Mouse (Mus musculus) intestine, embryonic 15.5 days (tissue): Measurements from ENCODE around the gene Nf2. TPM values are rescaled to one million over a fixed set of nuclear protein-coding genes. Genes with fewer than 3 reads are reported as not detected.

Experiments
- ATAC-seq: fragments of 200-750 bp; cut with Nextera tagmentation; 2 replicates; pipeline ENCODE4 v1.8.0; 2017; ENCODE audit warnings: moderate TSS enrichment, moderate library complexity
- H3K27ac ChIP-seq: fragments of 300-500 bp; sonication (generic); 2 replicates; pipeline ENCODE4 v1.5.1; 2015; ENCODE audit warnings: mild to moderate bottlenecking, inconsistent platforms
- H3K27me3 ChIP-seq: fragments of 300-500 bp; sonication (generic); replicated peaks from 2 replicates; pipeline ENCODE4 v1.6.1; 2015; ENCODE audit warnings: inconsistent platforms
- H3K36me3 ChIP-seq: fragments of 300-500 bp; sonication (generic); 2 replicates; pipeline ENCODE4 v1.6.1; 2015; ENCODE audit warnings: inconsistent platforms
- H3K4me1 ChIP-seq: fragments of 300-500 bp; sonication (generic); replicated peaks from 2 replicates; pipeline ENCODE4 v1.6.1; 2015; ENCODE audit warnings: inconsistent platforms
- H3K4me2 ChIP-seq: fragments of 300-500 bp; sonication (generic); replicated peaks from 2 replicates; pipeline ENCODE4 v1.6.1; 2015; ENCODE audit warnings: mild to moderate bottlenecking, inconsistent platforms
- H3K4me3 ChIP-seq: fragments of 300-500 bp; sonication (generic); replicated peaks from 2 replicates; pipeline ENCODE4 v1.5.1; 2015; ENCODE audit warnings: inconsistent platforms
- H3K9ac ChIP-seq: fragments of 300-500 bp; sonication (generic); 2 replicates; pipeline ENCODE4 v1.6.1; 2015; ENCODE audit warnings: inconsistent platforms
- H3K9me3 ChIP-seq: fragments of 300-500 bp; sonication (generic); 2 replicates; pipeline ENCODE4 v1.6.1; 2016; ENCODE audit warnings: inconsistent platforms
- WGBS: fragments of 180-500 bp; shearing (Covaris S2); methylation state at CpG from one replicate; pipeline ENCODE4 v1.1.7; 2015; 5-methylcytosine and 5-hydroxymethylcytosine counted together
- polyA plus RNA-seq: library from polyadenylated mRNA; unstranded; fragments of >200 nt; fragmentation: Nextera tagmentation; extraction: Ambion mirVana; gene quantifications from 2 replicates; pipeline ENCODE4 v1.2.1, GENCODE M21; 2015

The Nf2 gene
- polyA plus RNA-seq, 1 experiment from 2014 or later = 42.1 TPM

DNA sequence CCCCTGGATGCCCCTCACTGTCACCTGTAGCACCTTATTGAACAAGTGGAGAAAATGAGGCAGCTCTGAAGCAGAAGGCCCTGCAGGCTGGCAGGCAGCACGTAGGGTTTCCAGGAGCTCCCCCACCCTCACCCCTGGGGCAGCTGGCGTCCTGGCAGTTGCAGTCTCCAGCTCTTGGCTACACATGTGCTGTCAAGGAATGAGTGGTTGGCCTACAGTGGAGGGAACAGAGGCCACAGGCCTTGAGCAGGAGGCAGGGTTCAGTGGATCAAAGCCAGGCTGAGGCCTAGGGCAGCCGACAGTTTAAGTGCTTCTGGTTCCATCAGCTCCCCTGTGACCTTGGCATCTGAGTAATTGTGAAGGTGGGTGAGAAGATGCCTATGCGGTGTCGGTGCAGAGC lies 118.4 kb downstream of the Nf2 start:
- Histone ChIP-seq H3K27ac (no peak overlapping the region), H3K4me3 (no peak overlapping the region), H3K27me3 (no peaks in the 10 kb centered on the region), H3K9me3 (no peaks in the 10 kb centered on the region), H3K9ac (no peak overlapping the region), H3K4me1 (0 out of 2 replicates have a peak, but pooled peaks cover 4% of the 10 kb centered on the region), H3K36me3 (no peaks in the 10 kb centered on the region), H3K4me2 (no peak overlapping the region)
- no peak for ATAC-seq
- WGBS = 69% methylated on average over 5 of the region's 5 CpGs

DNA sequence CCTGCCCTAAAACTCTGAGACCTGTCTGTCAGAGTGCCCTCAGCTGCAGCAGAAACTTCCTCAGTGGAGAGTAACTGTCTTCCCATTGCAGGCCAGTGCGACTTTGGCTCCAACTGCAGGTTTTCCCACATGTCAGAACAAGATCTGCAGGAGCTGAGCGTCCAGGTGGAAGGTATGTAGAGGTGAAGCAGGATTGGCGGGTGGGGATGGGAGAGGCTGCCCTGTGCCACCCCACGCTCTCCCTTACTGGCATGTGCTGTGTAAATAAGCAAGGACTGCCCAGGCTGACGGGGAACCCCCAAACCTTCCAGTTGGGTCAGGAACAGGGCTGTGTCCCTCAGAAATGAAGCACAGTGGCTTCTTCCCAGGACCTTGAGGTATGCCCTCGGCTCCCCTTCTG lies 119.2 kb downstream of the Nf2 start:
- H3K27me3 ChIP-seq = no peaks in the 10 kb centered on the region
- H3K4me2 ChIP-seq = no peak overlapping the region
- no peaks in the 10 kb centered on the region for H3K9me3 ChIP-seq
- no peak overlapping the region for H3K27ac ChIP-seq
- H3K36me3 ChIP-seq = no peaks in the 10 kb centered on the region
- 68% methylated on average over 6 of the region's 6 CpGs for WGBS
- H3K9ac ChIP-seq = no peak overlapping the region
- 0 out of 2 replicates have a peak, but pooled peaks cover 4% of the 10 kb centered on the region for H3K4me1 ChIP-seq
- no peak overlapping the region for H3K4me3 ChIP-seq
- ATAC-seq = peak; percentile 61; the same call in 1 of the 2 replicates

DNA sequence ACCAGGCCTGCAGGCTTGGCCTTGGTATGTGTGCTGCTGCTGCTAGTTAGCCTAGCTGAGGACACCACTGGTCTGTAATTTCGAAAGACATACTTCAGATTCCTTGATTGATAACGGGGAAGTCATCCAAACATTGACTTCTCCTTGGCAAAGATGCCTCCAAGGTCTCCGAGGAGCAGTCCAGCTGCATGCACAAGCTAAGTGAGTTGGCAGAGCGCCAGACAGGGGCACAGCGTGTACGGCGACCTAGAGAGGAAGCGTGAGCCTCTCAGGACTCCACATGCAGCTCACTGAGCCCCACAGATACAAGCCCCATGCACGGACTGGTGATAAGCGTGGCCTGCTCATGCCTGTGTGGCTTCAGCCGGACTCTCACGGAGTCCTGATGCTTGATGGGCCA lies 119.7 kb downstream of the Nf2 start:
- 38% methylated on average over 12 of the region's 12 CpGs for WGBS
- Histone ChIP-seq H3K9ac (no peak overlapping the region), H3K27ac (no peak overlapping the region)

DNA sequence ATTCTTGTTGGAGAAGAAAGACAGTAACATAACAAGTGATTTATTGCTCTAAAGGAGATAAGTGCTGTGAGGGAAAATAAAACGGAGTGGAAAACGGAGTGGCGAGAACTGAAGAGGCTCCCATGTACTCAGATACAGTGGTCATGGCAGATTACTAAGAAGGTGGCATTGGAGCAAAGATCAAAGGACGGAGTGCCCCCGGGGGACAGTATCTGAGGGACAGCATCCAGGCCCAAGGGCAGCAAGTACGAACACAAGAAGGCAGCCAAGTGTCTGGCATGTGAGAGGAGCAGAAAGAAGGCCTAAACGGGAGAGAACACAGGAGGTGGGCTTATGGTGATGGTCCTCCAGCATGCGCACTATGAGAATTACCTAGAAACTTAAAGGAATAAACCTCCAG lies 127.6 kb downstream of the Nf2 start:
- 71% methylated on average over 8 of the region's 8 CpGs for WGBS
- Histone ChIP-seq H3K4me3 (no peak overlapping the region), H3K27ac (no peak overlapping the region), H3K9ac (no peak overlapping the region), H3K4me1 (no peaks in the 10 kb centered on the region), H3K4me2 (no peak overlapping the region), H3K9me3 (no peaks in the 10 kb centered on the region), H3K36me3 (0 out of 2 replicates have a peak, but pooled peaks cover 4% of the 10 kb centered on the region), H3K27me3 (no peaks in the 10 kb centered on the region)
- ATAC-seq = no peak

More for the DNA sequence above, 119.7 kb downstream of the Nf2 start:
- ATAC-seq = no peak
- Histone ChIP-seq H3K4me1 (0 out of 2 replicates have a peak, but pooled peaks cover 4% of the 10 kb centered on the region), H3K36me3 (no peaks in the 10 kb centered on the region), H3K9me3 (no peaks in the 10 kb centered on the region), H3K27me3 (no peaks in the 10 kb centered on the region), H3K4me3 (no peak overlapping the region), H3K4me2 (no peak overlapping the region)

DNA sequence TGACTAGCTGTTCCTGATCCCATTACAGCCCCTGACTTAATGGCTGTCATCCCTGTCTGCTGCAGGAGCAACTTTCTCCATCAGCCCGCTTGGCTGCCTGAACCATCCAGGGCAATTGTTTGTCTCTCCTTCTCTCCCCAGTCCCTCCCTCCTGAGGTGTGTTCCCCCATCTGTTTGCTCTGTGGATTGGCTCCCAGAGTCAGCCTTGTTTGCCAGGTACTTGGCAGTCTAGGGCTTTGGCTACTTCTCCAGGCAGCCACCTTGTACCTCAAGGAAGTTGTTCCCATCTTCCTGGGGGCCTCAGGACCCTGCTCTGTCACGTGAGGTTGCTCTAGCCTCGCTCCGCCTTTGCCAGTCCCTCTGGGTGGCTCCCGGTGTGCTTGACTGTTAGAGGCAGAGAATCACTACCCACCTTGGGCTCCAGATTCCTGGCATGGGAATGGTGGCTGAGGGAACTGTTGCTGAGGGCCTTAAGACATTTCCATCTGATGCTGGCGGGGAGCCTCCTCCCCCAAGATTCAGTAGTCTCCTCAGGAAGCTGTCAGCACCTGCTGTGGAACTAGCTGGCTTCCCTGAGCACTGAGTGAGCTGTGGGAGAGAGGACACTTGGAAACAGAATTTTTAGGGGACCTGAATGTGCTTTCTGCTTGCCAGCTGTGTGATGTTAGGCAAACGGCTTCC lies 128.3 kb downstream of the Nf2 start:
- Histone ChIP-seq H3K9me3 (no peaks in the 10 kb centered on the region), H3K27me3 (no peaks in the 10 kb centered on the region), H3K36me3 (0 out of 2 replicates have a peak, but pooled peaks cover 4% of the 10 kb centered on the region), H3K27ac (no peak overlapping the region), H3K9ac (no peak overlapping the region), H3K4me3 (no peak overlapping the region), H3K4me2 (no peak overlapping the region), H3K4me1 (no peaks in the 10 kb centered on the region)
- ATAC-seq = peak; percentile 35; the same call in 1 of the 2 replicates
- 38% methylated on average over 7 of the region's 7 CpGs for whole genome bisulfite sequencing

DNA sequence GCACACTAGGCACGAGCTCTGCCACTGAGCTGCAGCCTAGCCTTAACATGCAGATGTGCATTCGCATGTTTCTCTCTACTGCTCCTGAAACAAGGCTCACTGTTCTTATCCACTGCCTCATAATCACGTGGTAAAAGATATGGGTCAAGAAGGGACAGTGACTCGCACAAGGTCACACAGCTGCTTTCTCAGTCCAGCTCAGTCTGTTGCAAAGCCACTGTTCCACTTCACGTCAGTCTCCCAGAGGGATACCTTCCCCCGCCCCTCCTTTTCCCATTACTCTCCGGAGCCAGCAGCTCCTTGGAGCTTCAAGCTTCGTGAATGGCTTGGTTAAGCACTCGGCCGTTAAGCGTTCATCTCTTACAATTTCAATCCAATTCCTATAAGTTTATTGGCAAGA lies 128.9 kb downstream of the Nf2 start:
- Histone ChIP-seq H3K4me2 (no peak overlapping the region), H3K36me3 (0 out of 2 replicates have a peak, but pooled peaks cover 4% of the 10 kb centered on the region), H3K9me3 (no peaks in the 10 kb centered on the region), H3K9ac (no peak overlapping the region), H3K4me3 (no peak overlapping the region), H3K27ac (no peak overlapping the region), H3K4me1 (no peaks in the 10 kb centered on the region), H3K27me3 (no peaks in the 10 kb centered on the region)
- ATAC-seq = no peak
- WGBS = 73% methylated on average over 11 of the region's 11 CpGs

DNA sequence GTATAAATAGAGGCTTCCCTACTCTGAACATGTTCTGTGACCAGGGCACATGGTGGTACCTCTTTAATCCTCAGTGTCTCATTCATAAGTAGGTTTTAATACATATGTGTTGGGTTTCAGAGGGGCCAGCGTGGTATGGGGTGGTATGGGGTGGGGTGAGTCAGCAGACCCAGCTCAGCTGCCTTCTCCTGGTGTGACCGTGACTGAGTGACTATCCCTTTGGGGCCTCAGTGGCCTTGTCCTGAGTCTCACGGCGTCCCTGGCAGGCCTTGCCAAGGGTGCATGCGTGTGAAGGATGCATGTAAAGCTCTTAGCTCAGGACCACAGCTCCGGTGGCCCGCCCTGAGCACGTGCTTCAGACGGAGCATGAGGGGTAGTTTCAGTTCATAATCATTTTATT lies 129.4 kb downstream of the Nf2 start:
- no peak overlapping the region for H3K9ac ChIP-seq
- 90% methylated on average over 9 of the region's 9 CpGs for WGBS

DNA sequence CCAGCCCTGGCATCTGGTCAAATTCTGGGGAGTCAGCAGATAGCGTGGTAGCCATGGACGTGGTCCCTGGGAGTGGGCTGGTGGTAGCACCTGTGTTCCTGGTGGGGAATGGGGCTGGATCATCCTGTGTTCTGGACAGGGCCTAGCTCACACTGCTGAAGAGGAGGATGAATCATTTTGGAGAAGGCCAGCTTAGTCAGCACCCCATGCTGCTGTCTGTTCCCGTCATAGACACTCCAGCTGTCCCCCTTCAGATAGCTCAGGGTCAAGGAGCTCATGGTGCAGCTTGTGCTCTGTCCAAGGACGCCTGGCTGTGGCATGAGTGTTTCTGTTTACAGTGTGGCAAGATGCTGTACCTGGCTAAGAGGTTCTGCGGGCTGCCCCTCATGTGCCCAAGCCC lies 130.8 kb downstream of the Nf2 start:
- no peak overlapping the region for H3K9ac ChIP-seq
- WGBS = 80% methylated on average over 5 of the region's 5 CpGs
- no peaks in the 10 kb centered on the region for H3K4me1 ChIP-seq

More for the DNA sequence above, 129.4 kb downstream of the Nf2 start:
- no peak for ATAC-seq
- H3K4me3 ChIP-seq = no peak overlapping the region
- H3K9me3 ChIP-seq = no peaks in the 10 kb centered on the region
- H3K4me2 ChIP-seq = no peak overlapping the region
- H3K36me3 ChIP-seq = 0 out of 2 replicates have a peak, but pooled peaks cover 4% of the 10 kb centered on the region
- H3K27ac ChIP-seq = no peak overlapping the region
- no peaks in the 10 kb centered on the region for H3K4me1 ChIP-seq
- H3K27me3 ChIP-seq = no peaks in the 10 kb centered on the region

DNA sequence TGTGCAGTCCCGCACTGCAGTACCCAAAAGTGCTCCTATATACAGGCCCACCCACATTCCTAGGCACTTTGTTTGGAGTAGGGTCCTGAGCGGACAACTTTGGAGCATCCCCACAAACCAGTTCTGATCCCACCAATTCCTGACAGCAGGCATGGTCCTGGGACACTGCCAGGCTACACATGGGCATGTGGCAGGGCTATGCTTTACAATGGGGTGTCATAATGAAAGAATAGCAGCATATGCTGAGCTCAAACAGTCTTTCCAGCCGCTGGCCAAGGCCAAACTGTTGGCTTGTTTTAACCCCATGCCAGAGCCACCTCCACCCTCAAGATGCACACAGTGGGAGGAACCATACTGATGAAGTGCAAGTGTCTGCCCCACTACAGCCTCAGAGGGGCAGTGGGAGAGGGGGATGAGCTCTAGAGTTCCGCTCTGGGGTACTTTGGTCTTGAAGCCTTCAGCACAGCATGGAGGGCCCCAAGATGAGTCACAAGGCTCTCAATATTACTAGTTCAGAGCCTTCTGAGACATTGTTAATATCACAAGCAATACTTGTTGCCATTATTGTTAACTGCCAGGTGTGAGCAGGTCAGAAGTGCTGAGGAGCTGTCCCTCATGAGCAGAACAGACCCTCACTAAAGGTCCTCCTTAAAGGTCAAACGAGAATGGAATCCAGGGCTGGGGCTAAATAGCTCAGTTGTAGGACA lies 132.7 kb downstream of the Nf2 start:
- Histone ChIP-seq H3K9me3 (no peaks in the 10 kb centered on the region), H3K27me3 (no peaks in the 10 kb centered on the region), H3K4me1 (no peaks in the 10 kb centered on the region), H3K9ac (no peak overlapping the region), H3K4me2 (no peak overlapping the region), H3K27ac (no peak overlapping the region), H3K4me3 (no peak overlapping the region), H3K36me3 (no peaks in the 10 kb centered on the region)
- WGBS = 85% methylated on average over 5 of the region's 5 CpGs
- no peak for ATAC-seq

More for the DNA sequence above, 130.8 kb downstream of the Nf2 start:
- Histone ChIP-seq H3K4me2 (no peak overlapping the region), H3K9me3 (no peaks in the 10 kb centered on the region), H3K36me3 (no peaks in the 10 kb centered on the region), H3K4me3 (no peak overlapping the region), H3K27ac (no peak overlapping the region), H3K27me3 (no peaks in the 10 kb centered on the region)
- no peak for ATAC-seq

Other genes with a start within 250 kb of the Nf2 start
- not detected in 2 replicates for gene Gm11032, start 229.5 kb downstream of the Nf2 start, polyA plus RNA-seq
- 31.7 and 33.0 TPM in 2 replicates for gene Ascc2, start 211.8 kb downstream of the Nf2 start, polyA plus RNA-seq
- gene Uqcr10, start 145.2 kb downstream of the Nf2 start, polyA plus RNA-seq = 1,117 and 1,212 TPM in 2 replicates
- 60.9 and 63.0 TPM in 2 replicates for gene Zmat5, start 144.9 kb downstream of the Nf2 start, polyA plus RNA-seq
- gene Cabp7, start 102.8 kb downstream of the Nf2 start, polyA plus RNA-seq = 0.13 and 0.21 TPM in 2 replicates
- gene Nipsnap1, start 24.4 kb upstream of the Nf2 start, polyA plus RNA-seq = 97.5 and 99.6 TPM in 2 replicates
- gene Thoc5, start 45.8 kb upstream of the Nf2 start, polyA plus RNA-seq = 33.6 and 34.3 TPM in 2 replicates
- gene Nefh, start 98.5 kb upstream of the Nf2 start, polyA plus RNA-seq = 0.58 and 0.76 TPM in 2 replicates
- gene Ap1b1, start 137.3 kb upstream of the Nf2 start, polyA plus RNA-seq = 63.5 and 71.3 TPM in 2 replicates
- gene Rasl10a, start 208.6 kb upstream of the Nf2 start, polyA plus RNA-seq = 0.68 and 0.90 TPM in 2 replicates
- gene Gas2l1, start 215.8 kb upstream of the Nf2 start, polyA plus RNA-seq = 28.2 and 28.5 TPM in 2 replicates
- gene Rhbdd3, start 249.4 kb upstream of the Nf2 start, polyA plus RNA-seq = 27.5 and 30.0 TPM in 2 replicates
- 571 and 594 TPM in 2 replicates for gene Ewsr1, start 249.7 kb upstream of the Nf2 start, polyA plus RNA-seq